Mouse (Mus musculus): ENCODE data around the gene A430089I19Rik.
"Not testable (repeated sequence)": the region's sequence is repeated elsewhere in the genome, so short reads cannot be mapped to it uniquely, and the experiment has no call there.

The A430089I19Rik gene

GRCm38 (mm10) chr5:94306696-94307095 lies at the start of gene A430089I19Rik:
TSS of gene A430089I19Rik (minus strand) at chr5:94306796.
- DNase-seq (ENCODE audit: low read depth, low spot score): not testable (repeated sequence)

GRCm38 (mm10) chr5:94339449-94339848 lies 32.9 kb upstream of the A430089I19Rik start, which contains the start of gene AA792892:
TSS of gene AA792892 (plus strand) at chr5:94339749.
- not testable (repeated sequence) for DNase-seq (ENCODE audit: low read depth, low spot score)

- not testable (repeated sequence) for DNase-seq (ENCODE audit: low read depth, low spot score)
These were observed 7.5 kb upstream of the A430089I19Rik start, which contains the start of gene Gm6502 for GRCm38 (mm10) chr5:94314135-94314534. TSS of gene Gm6502 (plus strand) at chr5:94314435.

Data from CD4-positive, CD25-positive, alpha-beta regulatory T cell, adult 2 months (primary cell).